Mouse (Mus musculus): ENCODE data around the gene Fxyd1.

Fxyd1 gene

GRCm38 (mm10) chr7:31077885-31078445, 21.0 kb upstream of the Fxyd1 start:
- no peak for DNase-seq (ENCODE audit: low spot score)

- DNase-seq (ENCODE audit: low spot score) = no peak
These were observed 20.5 kb upstream of the Fxyd1 start for GRCm38 (mm10) chr7:31077470-31077869.

- no peak for DNase-seq (ENCODE audit: low spot score)
These were observed 19.5 kb upstream of the Fxyd1 start, which contains the start of gene Fxyd3 for GRCm38 (mm10) chr7:31076492-31076891. Gene Fxyd3, minus strand, starts transcription at chr7:31076704.

- no peak for DNase-seq (ENCODE audit: low spot score)
These were observed 17.7 kb upstream of the Fxyd1 start for GRCm38 (mm10) chr7:31074713-31075069.

GRCm38 (mm10) chr7:31074061-31074712, 17.2 kb upstream of the Fxyd1 start:
- DNase-seq (ENCODE audit: low spot score) = no peak

- no peak for DNase-seq (ENCODE audit: low spot score)
These were observed 16.5 kb upstream of the Fxyd1 start for GRCm38 (mm10) chr7:31073546-31073945.

- DNase-seq (ENCODE audit: low spot score) = no peak
These were observed 15.3 kb upstream of the Fxyd1 start for GRCm38 (mm10) chr7:31072326-31072725.

GRCm38 (mm10) chr7:31070324-31070723, 13.3 kb upstream of the Fxyd1 start:
- no peak for DNase-seq (ENCODE audit: low spot score)

GRCm38 (mm10) chr7:31069491-31069890, 12.5 kb upstream of the Fxyd1 start:
- no peak for DNase-seq (ENCODE audit: low spot score)

GRCm38 (mm10) chr7:31067836-31068235, 10.8 kb upstream of the Fxyd1 start:
- DNase-seq (ENCODE audit: low spot score) = no peak

- no peak for DNase-seq (ENCODE audit: low spot score)
These were observed 6.1 kb upstream of the Fxyd1 start for GRCm38 (mm10) chr7:31063074-31063560.

- DNase-seq (ENCODE audit: low spot score) = no peak
These were observed 3.6 kb upstream of the Fxyd1 start for GRCm38 (mm10) chr7:31060621-31061010.

GRCm38 (mm10) chr7:31059919-31060620, 3.1 kb upstream of the Fxyd1 start:
- no peak for DNase-seq (ENCODE audit: low spot score)

- peak; percentile 60 for DNase-seq (ENCODE audit: low spot score)
These were observed 2.1 kb upstream of the Fxyd1 start, which contains the start of gene Lgi4 for GRCm38 (mm10) chr7:31059108-31059507. Gene Lgi4, plus strand, starts transcription at chr7:31059342.

GRCm38 (mm10) chr7:31058211-31058610, 1.2 kb upstream of the Fxyd1 start:
- DNase-seq (ENCODE audit: low spot score) = no peak

- DNase-seq (ENCODE audit: low spot score) = no peak
These were observed 731 bp upstream of the Fxyd1 start for GRCm38 (mm10) chr7:31057730-31058129.

GRCm38 (mm10) chr7:31056448-31056847, 551 bp downstream of the Fxyd1 start:
- DNase-seq (ENCODE audit: low spot score) = no peak

GRCm38 (mm10) chr7:31055883-31056282, 1.1 kb downstream of the Fxyd1 start:
- peak; percentile 72 for DNase-seq (ENCODE audit: low spot score)

- DNase-seq (ENCODE audit: low spot score) = peak; percentile 88
These were observed 1.6 kb downstream of the Fxyd1 start for GRCm38 (mm10) chr7:31055354-31055824.

- DNase-seq (ENCODE audit: low spot score) = no peak
These were observed 2.2 kb downstream of the Fxyd1 start for GRCm38 (mm10) chr7:31054661-31055320.

GRCm38 (mm10) chr7:31053882-31054447, 3.0 kb downstream of the Fxyd1 start:
- no peak for DNase-seq (ENCODE audit: low spot score)

All from ovary, adult 18-20 months (tissue).